Mouse (Mus musculus) testis, postnatal 14 days (tissue): ENCODE data around the gene Ralgps1.
A peak's percentile ranks its signal among the peaks of the same experiment; 100 is the strongest.

Experiments
- DNase-seq: peaks from one replicate; pipeline ENCODE4 v3.0.0; 2021; ENCODE audit warnings: low spot score

Gene Ralgps1

GRCm38 (mm10) chr2:33173126-33173525 lies 198.2 kb downstream of the Ralgps1 start:
- no peak for DNase-seq

- no peak for DNase-seq
These were observed 200.3 kb downstream of the Ralgps1 start for GRCm38 (mm10) chr2:33170777-33171565.

GRCm38 (mm10) chr2:33169445-33169844 lies 201.8 kb downstream of the Ralgps1 start:
- no peak for DNase-seq

GRCm38 (mm10) chr2:33167060-33167459 lies 204.2 kb downstream of the Ralgps1 start:
- DNase-seq = no peak

- no peak for DNase-seq
These were observed 205.4 kb downstream of the Ralgps1 start for GRCm38 (mm10) chr2:33165710-33166374.

- DNase-seq = no peak
These were observed 206.1 kb downstream of the Ralgps1 start for GRCm38 (mm10) chr2:33165229-33165628.

- no peak for DNase-seq
These were observed 206.6 kb downstream of the Ralgps1 start for GRCm38 (mm10) chr2:33164646-33165045.

- DNase-seq = no peak
These were observed 209.2 kb downstream of the Ralgps1 start for GRCm38 (mm10) chr2:33162126-33162525.

GRCm38 (mm10) chr2:33160326-33160973 lies 210.8 kb downstream of the Ralgps1 start:
- peak; percentile 50 for DNase-seq

- no peak for DNase-seq
These were observed 211.7 kb downstream of the Ralgps1 start for GRCm38 (mm10) chr2:33159593-33159992.

- no peak for DNase-seq
These were observed 212.4 kb downstream of the Ralgps1 start for GRCm38 (mm10) chr2:33158895-33159294.

GRCm38 (mm10) chr2:33156283-33156781 lies 215.0 kb downstream of the Ralgps1 start:
- no peak for DNase-seq

GRCm38 (mm10) chr2:33154751-33155372 lies 216.4 kb downstream of the Ralgps1 start:
- DNase-seq = peak; percentile 32

- DNase-seq = no peak
These were observed 224.3 kb downstream of the Ralgps1 start for GRCm38 (mm10) chr2:33146994-33147393.

GRCm38 (mm10) chr2:33143292-33143691 lies 228.0 kb downstream of the Ralgps1 start:
- no peak for DNase-seq

GRCm38 (mm10) chr2:33138491-33138890 lies 232.8 kb downstream of the Ralgps1 start:
- no peak for DNase-seq

GRCm38 (mm10) chr2:33137731-33138130 lies 233.6 kb downstream of the Ralgps1 start:
- no peak for DNase-seq

- no peak for DNase-seq
These were observed 234.0 kb downstream of the Ralgps1 start for GRCm38 (mm10) chr2:33137244-33137643.

GRCm38 (mm10) chr2:33136366-33136765 lies 234.9 kb downstream of the Ralgps1 start:
- DNase-seq = no peak

GRCm38 (mm10) chr2:33134766-33135490 lies 236.4 kb downstream of the Ralgps1 start:
- no peak for DNase-seq

GRCm38 (mm10) chr2:33132306-33132705 lies 239.0 kb downstream of the Ralgps1 start:
- no peak for DNase-seq
